Mouse (Mus musculus) heart, adult 2 months (tissue): ENCODE measurements around the gene Ppm1d.

Experiments
- CTCF ChIP-seq: fragments of 200-600 bp; IDR thresholded peaks from 2 replicates; pipeline ENCODE4 v1.8.1; 2022; ENCODE audit warnings: antibody characterized with exemption, mild to moderate bottlenecking, moderate library complexity
- EP300 ChIP-seq: fragments of 200-500 bp; IDR thresholded peaks from 2 replicates; pipeline ENCODE4 v1.6.1; 2011; ENCODE audit warnings: low read depth, low read length, control low read depth; ENCODE audit not compliant: insufficient read depth
- POLR2A ChIP-seq: fragments of 200-500 bp; IDR thresholded peaks from 2 replicates; pipeline ENCODE4 v1.6.1; 2011; ENCODE audit warnings: mild to moderate bottlenecking, low read depth, low read length, control low read depth; ENCODE audit not compliant: insufficient read depth

- TF ChIP-seq EP300 (peak; percentile 83; the same call in 1 of the 2 replicates), CTCF (peak; percentile 94), POLR2A (no peak)
These were observed 71.0 kb downstream of the Ppm1d start for GRCm38 (mm10) chr11:85382055-85382454.
